Mouse (Mus musculus) liver, embryonic 18 days (tissue): ENCODE measurements around the gene Tor2a. TPM values are rescaled to one million over a fixed set of nuclear protein-coding genes. Genes with fewer than 3 reads are reported as not detected.

Experiments used
- polyA plus RNA-seq: library from polyadenylated mRNA; depleted of rRNA; stranded (reverse); fragments of >200 nt; gene quantifications from 2 replicates; pipeline ENCODE4 v1.2.3, GENCODE M21; 2012; rRNA removed

Gene Tor2a
- 26.5 and 28.5 TPM in 2 replicates for polyA plus RNA-seq

DNA sequence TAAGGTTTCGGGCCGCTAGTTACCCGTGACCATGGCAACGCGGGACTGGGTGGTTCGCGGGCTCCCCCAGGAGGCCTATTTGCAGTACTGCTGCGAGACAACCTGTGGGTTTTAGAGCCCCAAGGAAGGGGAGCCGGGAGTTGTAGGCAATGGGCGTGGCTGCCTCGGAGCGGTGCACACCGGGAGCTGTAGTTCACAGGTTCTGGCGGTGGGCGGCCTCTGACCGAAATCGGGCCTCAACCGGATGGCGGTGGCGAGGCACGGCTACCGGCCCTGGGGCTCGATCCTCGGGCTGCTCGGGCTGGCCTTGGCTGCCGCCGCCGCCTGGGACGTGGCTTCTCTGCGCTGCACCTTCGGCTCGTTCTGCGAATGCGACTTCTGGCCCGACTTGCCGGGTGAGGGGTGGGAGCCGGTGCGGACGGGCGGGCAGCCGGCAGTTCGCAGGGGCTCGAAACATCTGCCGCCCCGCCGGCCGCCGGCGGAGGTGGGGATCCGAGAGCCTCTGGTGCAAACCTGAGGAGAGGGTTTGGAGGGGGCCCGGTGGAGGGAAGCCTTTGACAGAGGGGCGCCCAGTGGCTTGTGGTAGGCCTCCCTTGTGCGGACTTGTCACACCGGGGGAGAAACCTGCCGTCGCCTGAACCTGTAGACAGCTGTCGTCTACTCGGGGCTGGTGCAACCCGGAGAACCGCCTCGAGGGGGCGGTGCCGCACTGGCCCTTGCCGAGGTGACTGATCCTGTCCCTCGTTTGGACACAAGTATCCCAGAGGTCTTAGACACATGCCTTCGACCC lies at the start of gene Tor2a:
TSS of gene Tor2a (plus strand) at position 179 of the 790 bp plus-strand sequence.

GRCm38 (mm10) chr2:32712934-32713817 lies 43.9 kb upstream of the Tor2a start, which contains the start of gene Cdk9:
Cdk9 (minus strand) TSS chr2:32713076.

GRCm38 (mm10) chr2:32720681-32721229 lies 36.3 kb upstream of the Tor2a start, which contains the start of gene Sh2d3c:
Sh2d3c (plus strand) TSS chr2:32721055.

DNA sequence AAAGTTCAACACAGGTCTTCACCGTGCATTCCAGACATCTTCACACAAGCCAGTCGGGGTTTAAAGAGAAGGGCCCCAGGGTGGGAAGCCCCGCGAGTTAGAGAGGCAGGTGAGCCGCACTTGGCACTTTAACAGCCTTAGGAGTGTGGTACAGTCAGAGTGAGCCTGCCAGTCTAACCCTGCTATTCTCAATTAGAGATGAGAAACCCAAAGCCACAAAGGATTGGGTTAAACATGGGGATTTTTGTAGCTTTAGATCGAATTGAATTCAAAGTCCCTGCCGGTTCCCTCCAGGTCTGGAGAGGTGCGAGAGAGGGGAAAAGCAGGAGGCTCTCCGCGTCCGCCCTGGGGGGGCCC lies 16.1 kb upstream of the Tor2a start, which contains the start of gene 6330409D20Rik:
TSS of gene 6330409D20Rik (minus strand) at position 101 of the 357 bp plus-strand sequence.

GRCm38 (mm10) chr2:32775359-32776074 lies 18.5 kb downstream of the Tor2a start, which contains the start of the genes Ttc16 and Ptrh1:
Ttc16 (minus strand) TSS chr2:32775633.
Ptrh1 (plus strand) TSS chr2:32775786.

DNA sequence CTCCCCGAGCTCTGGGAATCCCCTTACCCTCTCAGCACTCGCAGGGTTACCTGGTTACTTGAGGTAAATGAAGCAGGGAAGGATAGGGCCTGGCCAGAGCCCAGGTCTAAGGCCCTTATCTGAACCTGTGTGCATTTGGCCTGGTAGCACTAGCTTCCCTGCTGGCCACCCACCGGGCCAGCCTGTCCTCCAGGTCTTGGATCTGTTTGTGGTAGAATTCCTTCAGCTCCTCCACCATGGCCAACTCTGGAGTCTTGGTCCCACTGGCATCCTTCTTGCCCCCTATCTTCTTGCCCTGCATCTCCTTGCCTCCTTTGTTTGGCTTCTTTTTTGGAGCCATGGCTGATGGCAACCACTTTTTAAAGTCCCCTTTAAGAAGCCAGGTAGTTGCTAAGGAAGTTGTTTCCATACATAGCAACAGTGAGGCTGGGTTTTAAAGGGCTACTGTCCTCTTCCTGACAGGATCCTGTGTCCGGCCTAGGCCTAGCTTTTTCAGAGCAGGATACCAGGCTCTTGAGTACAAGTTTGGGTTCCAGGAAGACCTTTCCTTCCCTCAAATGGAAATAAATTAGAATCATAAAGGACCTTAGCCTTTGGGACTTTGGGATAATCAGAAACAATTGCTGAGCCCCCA lies 27.1 kb downstream of the Tor2a start, which contains the start of gene Cfap157:
TSS of gene Cfap157 (minus strand) at position 381 of the 634 bp plus-strand sequence.

Other genes starting within 250 kb of the Tor2a start
- 3.1 and 3.4 TPM in 2 replicates for gene Fam102a, start 221.9 kb upstream of the Tor2a start, polyA plus RNA-seq
- 45.1 and 48.7 TPM in 2 replicates for gene Dpm2, start 186.4 kb upstream of the Tor2a start, polyA plus RNA-seq
- gene Pip5kl1, start 182.4 kb upstream of the Tor2a start, polyA plus RNA-seq = 0.04 and 0.07 TPM in 2 replicates
- not detected in 2 replicates for gene 9430097D07Rik, start 181.6 kb upstream of the Tor2a start, polyA plus RNA-seq
- gene St6galnac4, start 170.1 kb upstream of the Tor2a start, polyA plus RNA-seq = 4.1 TPM in 2 replicates
- 24.2 and 25.0 TPM in 2 replicates for gene St6galnac6, start 157.5 kb upstream of the Tor2a start, polyA plus RNA-seq
- gene Ak1, start 135.5 kb upstream of the Tor2a start, polyA plus RNA-seq = 0.37 and 0.62 TPM in 2 replicates
- gene Eng, start 110.6 kb upstream of the Tor2a start, polyA plus RNA-seq = 24.4 and 26.0 TPM in 2 replicates
- gene Fpgs, start 53.1 kb upstream of the Tor2a start, polyA plus RNA-seq = 140 and 142 TPM in 2 replicates
- gene Cdk9, start 44.2 kb upstream of the Tor2a start, polyA plus RNA-seq = 62.0 and 72.6 TPM in 2 replicates
- gene Sh2d3c, start 36.2 kb upstream of the Tor2a start, polyA plus RNA-seq = 12.4 and 13.9 TPM in 2 replicates
- 0.06 TPM in 1 of 2 replicates, not detected in the other for gene 6330409D20Rik, start 16.2 kb upstream of the Tor2a start, polyA plus RNA-seq
- gene Ttc16, start 18.4 kb downstream of the Tor2a start, polyA plus RNA-seq = 0.10 and 0.14 TPM in 2 replicates
- 1.2 and 1.4 TPM in 2 replicates for gene Ptrh1, start 18.6 kb downstream of the Tor2a start, polyA plus RNA-seq
- not detected in 2 replicates for gene Cfap157, start 27.2 kb downstream of the Tor2a start, polyA plus RNA-seq
- gene Stxbp1, start 90.0 kb downstream of the Tor2a start, polyA plus RNA-seq = 1.8 and 1.9 TPM in 2 replicates
- gene Fam129b, start 118.9 kb downstream of the Tor2a start, polyA plus RNA-seq = 16.2 and 16.6 TPM in 2 replicates
- gene Rpl12, start 204.3 kb downstream of the Tor2a start, polyA plus RNA-seq = 636 and 711 TPM in 2 replicates
- gene Lrsam1, start 204.4 kb downstream of the Tor2a start, polyA plus RNA-seq = 2.3 and 3.1 TPM in 2 replicates
- gene Slc2a8, start 224.8 kb downstream of the Tor2a start, polyA plus RNA-seq = 5.9 and 6.0 TPM in 2 replicates